Mouse (Mus musculus) layer of hippocampus, postnatal 25 days (tissue): Measurements from ENCODE around the gene Art4. TPM values are rescaled to one million over a fixed set of nuclear protein-coding genes. Genes with fewer than 3 reads are reported as not detected.

Source experiments
- DNase-seq, 2 experiments: peaks; one replicate each; pipeline ENCODE4 v3.0.0; 2022; ENCODE audit warnings: mixed read lengths in 2 of 2, low spot score in 1 of 2; ENCODE audit errors: extremely low spot score in 1 of 2
- microRNA-seq, 2 experiments: library from miRNA; unstranded; fragments of <30 nt; microRNA quantifications; one replicate each; pipeline ENCODE4 v1.2.0; 2021
- total RNA-seq, 2 experiments: library from RNA; stranded (reverse); gene quantifications; 2 replicates each; pipeline ENCODE4 v1.2.3; 2021

The Art4 gene
- total RNA-seq, 2 experiments from 2014 or later: not detected

- DNase-seq: no peak
Measured at GRCm38 (mm10) chr6:136803093-136803738, 54.3 kb downstream of the Art4 start.

GRCm38 (mm10) chr6:136801274-136801673, 56.3 kb downstream of the Art4 start:
- no peak for DNase-seq

- DNase-seq: no peak
Measured at GRCm38 (mm10) chr6:136800710-136801109, 56.8 kb downstream of the Art4 start.

Small RNAs within 50 kb of the gene (microRNA-seq; reads per million reads assigned to microRNA genes)
- 0 reads per million in 2 experiments for gene Gm44364

Other genes with a start within 250 kb of the Art4 start
- under 1 TPM in 1 of 2 experiments, not detected in 1; 0.27 TPM for gene Plbd1, start 195.8 kb downstream of the Art4 start, total RNA-seq
- under 1 TPM; 0.56 to 0.79 TPM for gene Gucy2c, start 76.0 kb downstream of the Art4 start, total RNA-seq
- 10 to 100 TPM; 11.6 to 12.4 TPM for gene Hist4h4, start 53.3 kb downstream of the Art4 start, total RNA-seq
- gene H2afj, start 49.5 kb downstream of the Art4 start, total RNA-seq: 10 to 100 TPM; 80.0 to 81.9 TPM
- gene BC049715, start 30.1 kb downstream of the Art4 start, total RNA-seq: 1 to 10 TPM; 2.0 to 3.0 TPM
- 100 to 1,000 TPM; 138 to 141 TPM for gene Wbp11, start 29.5 kb downstream of the Art4 start, total RNA-seq
- 10 to 100 TPM in 1 of 2 experiments, 1 to 10 TPM in 1; 5.2 to 10.5 TPM for gene Smco3, start 22.3 kb downstream of the Art4 start, total RNA-seq
- gene Mgp, start 18.1 kb upstream of the Art4 start, total RNA-seq: 10 to 100 TPM; 18.6 to 25.4 TPM
- under 1 TPM; 0.52 to 0.85 TPM for gene Erp27, start 64.4 kb upstream of the Art4 start, total RNA-seq
- 1 to 10 TPM; 1.2 TPM for gene Pde6h, start 66.1 kb upstream of the Art4 start, total RNA-seq
- 10 to 100 TPM in 1 of 2 experiments, 1 to 10 TPM in 1; 8.8 to 11.3 TPM for gene Arhgdib, start 84.2 kb upstream of the Art4 start, total RNA-seq